Mouse (Mus musculus) liver, embryonic 11.5 days (tissue): ENCODE data around the gene Gnb1l. TPM values are rescaled to one million over a fixed set of nuclear protein-coding genes. Genes with fewer than 3 reads are reported as not detected.

ENCODE experiments used
- ATAC-seq: fragments of 200-750 bp; cut with Nextera tagmentation; replicated peaks from 2 replicates; pipeline ENCODE4 v1.8.0; 2017; ENCODE audit warnings: moderate number of reproducible peaks, mild to moderate bottlenecking, moderate TSS enrichment, moderate library complexity; ENCODE audit not compliant: low FRiP score
- DNase-seq: peaks from one replicate; pipeline ENCODE4 v3.0.0-alpha.2; 2017; ENCODE audit warnings: low spot score
- H3K27ac ChIP-seq: fragments of 300-500 bp; sonication (generic); 2 replicates; pipeline ENCODE4 v1.5.1; 2014; ENCODE audit warnings: mild to moderate bottlenecking, low read depth, low read length, control low read depth
- H3K27me3 ChIP-seq: fragments of 300-500 bp; sonication (generic); replicated peaks from 2 replicates; pipeline ENCODE4 v1.6.1; 2014; ENCODE audit warnings: low read length, mixed read lengths; ENCODE audit not compliant: control insufficient read depth, insufficient read depth
- H3K36me3 ChIP-seq: fragments of 300-500 bp; sonication (generic); 2 replicates; pipeline ENCODE4 v1.6.1; 2014; ENCODE audit warnings: mild to moderate bottlenecking, low read length, moderate library complexity, mixed read lengths; ENCODE audit not compliant: control insufficient read depth, insufficient read depth
- H3K4me1 ChIP-seq: fragments of 300-500 bp; sonication (generic); replicated peaks from 2 replicates; pipeline ENCODE4 v1.6.1; 2014; ENCODE audit warnings: low read length, mixed read lengths; ENCODE audit not compliant: control insufficient read depth, insufficient read depth
- H3K4me2 ChIP-seq: fragments of 300-500 bp; sonication (generic); 2 replicates; pipeline ENCODE4 v1.6.1; 2014; ENCODE audit warnings: mild to moderate bottlenecking, control low read depth, moderate library complexity
- H3K4me3 ChIP-seq: fragments of 300-500 bp; sonication (generic); 2 replicates; pipeline ENCODE4 v1.5.1; 2014; ENCODE audit warnings: low read depth, low read length, control low read depth
- H3K9ac ChIP-seq: fragments of 300-500 bp; sonication (generic); 2 replicates; pipeline ENCODE4 v1.6.1; 2014; ENCODE audit warnings: low read depth, low read length, control low read depth
- H3K9me3 ChIP-seq: fragments of 300-500 bp; sonication (generic); 2 replicates; pipeline ENCODE4 v1.6.1; 2016; ENCODE audit warnings: low read length, inconsistent platforms, mixed read lengths; ENCODE audit not compliant: control insufficient read depth
- WGBS: fragments of 180-500 bp; shearing (Covaris S2); extraction: QIAGEN DNeasy Blood & Tissue Kit; methylation state at CpG from one replicate; pipeline ENCODE4 v1.1.7; 2014; 5-methylcytosine and 5-hydroxymethylcytosine counted together
- polyA plus RNA-seq: library from polyadenylated mRNA; unstranded; fragments of >200 nt; fragmentation: Nextera tagmentation; extraction: Ambion mirVana; gene quantifications from 2 replicates; pipeline ENCODE4 v1.2.1, GENCODE M21; 2014

Gene Gnb1l
- polyA plus RNA-seq, 1 experiment from 2014 or later, result 18.4 TPM

DNA sequence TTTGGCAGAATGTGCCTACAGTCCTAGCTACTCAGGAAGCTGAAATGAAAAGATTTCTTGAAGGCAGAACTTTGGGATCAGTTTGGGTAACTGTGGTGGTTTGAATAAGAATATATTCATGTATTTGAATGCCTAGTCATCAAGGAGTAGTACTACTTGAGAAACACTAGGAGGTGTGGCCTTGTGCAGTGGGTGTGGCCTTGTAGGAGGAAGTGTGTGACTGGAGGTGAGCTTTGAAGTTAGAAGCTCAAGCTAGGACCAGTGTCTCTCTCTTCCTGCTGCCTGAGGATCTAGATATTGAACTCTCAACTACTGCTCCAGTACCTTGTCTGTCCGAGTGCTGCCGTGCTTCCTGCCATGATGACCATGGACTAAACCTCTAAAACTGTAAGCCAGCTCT lies 12.4 kb upstream of the Gnb1l start:
- Histone ChIP-seq H3K4me1 (no peaks in the 10 kb centered on the region), H3K27me3 (no peaks in the 10 kb centered on the region), H3K9ac (no peak overlapping the region), H3K9me3 (no peaks in the 10 kb centered on the region), H3K4me2 (no peak overlapping the region), H3K36me3 (no peaks in the 10 kb centered on the region), H3K4me3 (no peak overlapping the region), H3K27ac (no peak overlapping the region)
- no peak for DNase-seq
- ATAC-seq, result no peak
- 94% methylated on average over 2 of the region's 2 CpGs for WGBS

- Histone ChIP-seq H3K27ac (no peak overlapping the region), H3K4me2 (no peak overlapping the region), H3K9ac (no peak overlapping the region), H3K9me3 (no peaks in the 10 kb centered on the region), H3K4me3 (no peak overlapping the region), H3K36me3 (no peaks in the 10 kb centered on the region), H3K27me3 (no peaks in the 10 kb centered on the region), H3K4me1 (no peaks in the 10 kb centered on the region)
- ATAC-seq (no peak), DNase-seq (no peak)
- WGBS, result 94% methylated on average over 3 of the region's 3 CpGs
These were observed 8.2 kb upstream of the Gnb1l start for GRCm38 (mm10) chr16:18490281-18490680.

DNA sequence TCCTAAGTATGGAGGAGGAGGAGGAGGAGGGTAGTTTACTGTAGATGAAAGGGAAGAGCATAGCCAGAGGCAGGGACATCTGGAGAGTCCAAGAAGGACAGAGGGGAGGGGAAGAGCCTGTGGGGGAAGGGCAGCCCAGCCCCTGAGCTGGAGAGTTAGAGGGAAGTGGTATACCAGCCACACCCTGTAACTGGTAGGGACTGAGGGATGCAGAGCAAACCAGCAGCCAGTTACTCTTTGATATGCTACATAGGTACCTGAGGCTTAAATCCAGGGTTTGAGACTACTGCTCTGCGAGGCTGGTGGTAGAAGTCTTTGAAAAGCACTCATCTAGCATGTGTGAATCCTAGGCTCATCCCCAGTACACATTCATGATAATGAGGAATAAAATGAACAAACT lies 7.6 kb upstream of the Gnb1l start:
- H3K4me1 ChIP-seq, result no peaks in the 10 kb centered on the region
- H3K4me2 ChIP-seq, result no peak overlapping the region
- ATAC-seq (no peak), DNase-seq (no peak)
- H3K4me3 ChIP-seq, result no peak overlapping the region
- no peaks in the 10 kb centered on the region for H3K9me3 ChIP-seq
- no peak overlapping the region for H3K9ac ChIP-seq
- H3K36me3 ChIP-seq, result no peaks in the 10 kb centered on the region
- 55% methylated on average over 1 of the region's 1 CpGs for WGBS
- H3K27ac ChIP-seq, result no peak overlapping the region
- no peaks in the 10 kb centered on the region for H3K27me3 ChIP-seq

- ATAC-seq (peak; percentile 55), DNase-seq (no peak)
- H3K27me3 ChIP-seq, result no peaks in the 10 kb centered on the region
- peak overlapping the region; percentile 95 for H3K4me2 ChIP-seq
- no peaks in the 10 kb centered on the region for H3K9me3 ChIP-seq
- H3K4me1 ChIP-seq, result peaks cover 13% of the 10 kb centered on the region
- peak overlapping the region; percentile 88 for H3K4me3 ChIP-seq
- peak overlapping the region; percentile 94 for H3K9ac ChIP-seq
- 7% methylated on average over 6 of the region's 6 CpGs for WGBS
- H3K27ac ChIP-seq, result peak overlapping the region; percentile 92
- H3K36me3 ChIP-seq, result peaks cover 12% of the 10 kb centered on the region
These were observed 523 bp upstream of the Gnb1l start for GRCm38 (mm10) chr16:18497865-18498515.

DNA sequence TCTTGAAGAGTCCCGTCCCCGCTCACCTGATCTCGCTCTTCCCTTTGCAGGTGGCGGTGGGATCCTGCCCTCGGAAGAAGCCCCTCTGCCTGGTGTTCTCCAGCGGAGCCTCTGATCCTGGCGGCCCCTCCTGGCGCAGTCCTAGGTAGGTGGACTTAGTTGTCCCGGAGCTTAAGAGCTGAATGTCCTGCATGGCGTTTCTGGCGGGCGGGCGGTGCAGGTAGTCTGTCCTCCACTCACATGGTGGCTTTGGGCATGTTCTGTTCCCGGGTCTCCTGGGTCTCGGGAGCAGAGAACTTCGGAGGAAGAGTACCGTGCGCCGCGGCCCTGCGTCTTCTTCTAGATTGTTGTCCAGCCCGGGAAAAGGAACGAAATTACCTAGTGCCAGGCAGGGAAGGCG lies 483 bp downstream of the Gnb1l start:
- peak overlapping the region; percentile 95 for H3K4me2 ChIP-seq
- H3K27me3 ChIP-seq, result no peaks in the 10 kb centered on the region
- no peaks in the 10 kb centered on the region for H3K9me3 ChIP-seq
- H3K9ac ChIP-seq, result peak overlapping the region; percentile 94
- peaks cover 13% of the 10 kb centered on the region for H3K4me1 ChIP-seq
- WGBS, result 1% methylated on average over 24 of the region's 24 CpGs
- no peak for DNase-seq
- peak overlapping the region; percentile 88 for H3K4me3 ChIP-seq
- peaks cover 12% of the 10 kb centered on the region for H3K36me3 ChIP-seq
- H3K27ac ChIP-seq, result peak overlapping the region; percentile 92; the same call in 1 of the 2 replicates
- ATAC-seq, result peak; percentile 53

- H3K36me3 ChIP-seq, result peaks cover 12% of the 10 kb centered on the region
- ATAC-seq (no peak), DNase-seq (no peak)
- no peak overlapping the region for H3K27ac ChIP-seq
- no peak overlapping the region for H3K4me2 ChIP-seq
- no peaks in the 10 kb centered on the region for H3K27me3 ChIP-seq
- WGBS, result 89% methylated on average over 6 of the region's 6 CpGs
- no peak overlapping the region for H3K4me3 ChIP-seq
- H3K9me3 ChIP-seq, result no peaks in the 10 kb centered on the region
- peaks cover 13% of the 10 kb centered on the region for H3K4me1 ChIP-seq
- H3K9ac ChIP-seq, result no peak overlapping the region
These were observed 3.0 kb downstream of the Gnb1l start for GRCm38 (mm10) chr16:18501531-18501930.

DNA sequence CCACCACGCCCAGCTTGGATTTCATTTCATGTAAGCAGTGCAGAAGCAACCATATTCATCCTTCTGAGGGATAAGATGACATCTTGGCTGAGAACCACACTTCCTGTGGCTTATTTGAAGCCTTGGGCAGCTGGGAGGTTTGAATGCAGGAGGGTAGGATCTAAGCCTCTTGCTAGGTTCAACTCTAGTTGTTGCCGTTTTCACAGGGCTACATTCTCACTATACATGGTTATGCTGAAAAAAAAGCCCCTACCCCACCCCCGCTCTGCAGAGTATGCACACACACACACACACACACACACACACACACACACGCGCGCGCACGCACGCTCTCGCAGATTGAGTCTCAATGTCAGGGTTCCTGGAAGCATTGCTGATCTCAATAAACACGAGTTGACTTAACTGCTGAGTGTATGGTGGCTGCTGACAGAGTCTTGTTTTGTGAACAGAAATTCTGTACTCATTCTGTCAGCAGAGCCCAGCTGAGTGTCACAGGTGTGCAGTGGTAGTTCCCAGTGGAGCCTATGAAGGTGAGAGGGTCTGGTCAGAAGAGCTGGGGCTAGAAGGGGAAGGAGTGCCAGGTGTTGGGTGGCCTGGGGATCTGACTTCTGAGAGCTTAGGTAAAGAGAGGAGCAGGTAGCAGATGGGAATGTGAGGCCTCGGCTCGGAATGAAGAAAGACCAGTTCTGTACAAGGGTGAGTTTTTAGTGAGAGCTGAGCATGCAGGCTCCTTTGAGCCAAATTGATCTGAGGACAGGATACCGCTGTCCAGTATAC lies 5.2 kb downstream of the Gnb1l start:
- Histone ChIP-seq H3K4me1 (peaks cover 8% of the 10 kb centered on the region), H3K4me3 (no peak overlapping the region), H3K9ac (no peak overlapping the region), H3K36me3 (peaks cover 12% of the 10 kb centered on the region), H3K27ac (no peak overlapping the region), H3K9me3 (no peaks in the 10 kb centered on the region), H3K4me2 (no peak overlapping the region), H3K27me3 (no peaks in the 10 kb centered on the region)
- DNase-seq (no peak), ATAC-seq (no peak)
- 86% methylated on average over 14 of the region's 14 CpGs for WGBS

DNA sequence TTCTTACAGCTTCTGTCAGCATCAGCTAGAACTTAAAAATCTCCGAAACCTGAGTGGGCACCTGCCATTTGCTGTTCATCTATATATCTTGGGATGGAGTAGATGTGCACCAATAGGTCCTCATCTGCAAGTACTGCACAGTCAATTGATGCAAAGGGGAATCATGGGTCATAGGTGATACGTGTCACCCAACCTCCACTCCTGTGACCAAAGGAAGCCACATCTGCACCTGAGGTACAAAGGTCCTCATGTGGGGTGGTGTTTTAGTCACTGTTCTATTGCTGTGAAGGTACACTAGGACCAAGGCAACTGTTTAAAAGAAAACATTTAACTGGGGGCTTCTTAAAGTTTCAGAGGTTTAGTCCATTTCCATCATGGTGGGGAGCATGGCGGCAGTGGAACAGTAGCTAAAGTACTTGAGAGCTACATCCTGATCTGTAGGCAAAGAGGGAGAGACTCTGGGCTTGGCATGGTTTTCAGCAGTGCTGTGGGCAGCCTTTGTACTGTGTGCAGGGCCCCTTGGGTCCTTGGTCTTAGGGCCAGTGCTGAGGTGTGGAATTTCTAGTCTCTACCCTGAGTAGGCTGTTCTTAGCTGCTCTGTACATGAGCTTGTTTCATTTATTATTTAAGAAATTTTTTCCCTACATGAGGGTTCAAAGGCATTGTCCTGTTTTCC lies 8.1 kb downstream of the Gnb1l start:
- H3K4me3 ChIP-seq, result no peak overlapping the region
- no peaks in the 10 kb centered on the region for H3K4me1 ChIP-seq
- H3K27me3 ChIP-seq, result no peaks in the 10 kb centered on the region
- H3K36me3 ChIP-seq, result peaks cover 6% of the 10 kb centered on the region; the same call in 1 of the 2 replicates
- H3K9ac ChIP-seq, result no peak overlapping the region
- no peak overlapping the region for H3K27ac ChIP-seq
- DNase-seq, result no peak
- WGBS, result 87% methylated on average over 3 of the region's 3 CpGs
- ATAC-seq, result no peak
- H3K4me2 ChIP-seq, result no peak overlapping the region
- H3K9me3 ChIP-seq, result no peaks in the 10 kb centered on the region
